Mouse (Mus musculus): Measurements from ENCODE around the gene Gm10563.
"Not testable (repeated sequence)": the region's sequence is repeated elsewhere in the genome, so short reads cannot be mapped to it uniquely, and the experiment has no call there.

The Gm10563 gene

DNA sequence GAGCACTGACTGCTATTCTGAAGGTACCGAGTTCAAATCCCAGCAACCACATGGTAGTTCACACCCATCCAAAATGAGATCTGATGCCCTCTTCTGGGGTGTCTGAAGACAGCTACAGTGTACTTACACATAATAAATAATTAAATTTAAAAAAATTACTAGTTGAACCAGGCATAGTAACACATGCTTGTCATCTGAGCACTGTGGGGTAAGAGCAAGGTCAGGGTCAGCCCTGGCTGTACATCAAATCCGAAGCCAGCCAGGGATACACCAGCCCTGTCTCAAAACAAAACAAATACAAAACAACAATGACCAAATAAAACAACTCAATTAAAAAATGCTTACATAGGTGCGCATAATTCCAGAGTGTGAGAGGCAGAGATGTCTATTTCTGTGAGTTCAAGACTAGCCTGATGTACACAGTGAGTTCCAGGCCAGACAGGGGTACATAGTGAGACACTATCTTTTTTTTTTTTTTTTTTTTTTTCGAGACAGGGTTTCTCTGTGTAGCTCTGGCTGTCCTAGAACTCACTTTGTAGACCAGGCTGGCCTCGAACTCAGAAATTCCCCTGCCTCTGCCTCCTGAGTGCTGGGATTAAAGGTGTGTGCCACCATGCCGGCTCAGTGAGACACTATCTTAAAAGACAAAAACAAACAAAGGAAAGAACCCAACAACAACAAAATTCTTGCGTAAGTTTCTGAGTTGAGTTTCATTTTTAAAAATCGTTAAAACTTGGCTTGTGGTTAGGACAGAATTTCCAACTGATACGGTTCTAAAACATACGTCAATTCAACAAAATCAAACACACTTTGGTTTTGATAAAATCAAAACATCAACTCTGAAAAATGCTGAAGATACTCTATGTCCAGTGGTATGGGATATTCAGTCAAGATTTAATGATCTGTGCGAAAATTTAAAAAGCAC, 45.0 kb downstream of the Gm10563 start:
- DNase-seq (ENCODE audit: low read depth, low spot score): no peak

- DNase-seq (ENCODE audit: low read depth, low spot score): no peak
Measured at GRCm38 (mm10) chr4:155598536-155598935, 46.7 kb downstream of the Gm10563 start.

GRCm38 (mm10) chr4:155596606-155597005, 48.6 kb downstream of the Gm10563 start:
- DNase-seq (ENCODE audit: low read depth, low spot score): no peak

DNA sequence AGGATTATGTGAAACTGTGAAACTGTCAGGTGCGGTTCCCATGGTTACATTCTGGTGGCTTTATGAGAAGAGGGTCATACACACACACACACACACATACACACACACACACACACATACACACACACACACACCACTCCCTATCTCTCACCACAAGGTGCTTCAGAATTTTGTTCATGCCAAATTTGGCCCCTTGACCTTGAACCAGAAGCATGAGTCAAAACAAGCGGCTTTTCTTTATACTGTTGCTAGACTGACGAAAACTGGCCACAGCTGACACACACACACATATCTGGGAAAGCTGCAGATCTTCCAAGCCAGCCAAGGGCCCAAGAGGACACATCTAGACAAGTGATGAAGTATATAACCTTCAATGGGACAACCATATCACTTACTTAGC, 49.4 kb downstream of the Gm10563 start:
- DNase-seq (ENCODE audit: low read depth, low spot score): no peak

GRCm38 (mm10) chr4:155593780-155594179, 51.4 kb downstream of the Gm10563 start:
- no peak for DNase-seq (ENCODE audit: low read depth, low spot score)

GRCm38 (mm10) chr4:155591012-155591719, 54.0 kb downstream of the Gm10563 start:
- DNase-seq (ENCODE audit: low read depth, low spot score): no peak

DNA sequence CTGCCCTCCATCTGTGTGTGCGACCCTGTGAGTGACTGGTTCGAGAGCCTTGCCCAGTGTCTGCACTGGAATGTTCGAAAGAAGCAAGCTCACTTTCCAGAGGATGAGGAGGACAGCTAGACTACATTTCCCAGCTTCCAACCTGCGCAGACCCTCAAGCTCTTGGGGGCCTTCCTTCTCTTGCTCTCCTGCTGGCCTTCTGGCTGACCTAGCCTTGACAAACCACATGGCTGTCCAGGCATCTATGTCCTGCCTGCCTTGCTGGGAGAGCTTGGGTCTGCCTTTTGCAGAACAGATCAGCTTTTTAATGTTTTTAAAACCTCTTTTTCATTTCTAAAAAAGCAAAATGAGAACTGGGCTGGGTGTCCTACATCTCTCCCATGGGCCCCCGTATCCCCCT, 55.9 kb downstream of the Gm10563 start:
- no peak for DNase-seq (ENCODE audit: low read depth, low spot score)

DNA sequence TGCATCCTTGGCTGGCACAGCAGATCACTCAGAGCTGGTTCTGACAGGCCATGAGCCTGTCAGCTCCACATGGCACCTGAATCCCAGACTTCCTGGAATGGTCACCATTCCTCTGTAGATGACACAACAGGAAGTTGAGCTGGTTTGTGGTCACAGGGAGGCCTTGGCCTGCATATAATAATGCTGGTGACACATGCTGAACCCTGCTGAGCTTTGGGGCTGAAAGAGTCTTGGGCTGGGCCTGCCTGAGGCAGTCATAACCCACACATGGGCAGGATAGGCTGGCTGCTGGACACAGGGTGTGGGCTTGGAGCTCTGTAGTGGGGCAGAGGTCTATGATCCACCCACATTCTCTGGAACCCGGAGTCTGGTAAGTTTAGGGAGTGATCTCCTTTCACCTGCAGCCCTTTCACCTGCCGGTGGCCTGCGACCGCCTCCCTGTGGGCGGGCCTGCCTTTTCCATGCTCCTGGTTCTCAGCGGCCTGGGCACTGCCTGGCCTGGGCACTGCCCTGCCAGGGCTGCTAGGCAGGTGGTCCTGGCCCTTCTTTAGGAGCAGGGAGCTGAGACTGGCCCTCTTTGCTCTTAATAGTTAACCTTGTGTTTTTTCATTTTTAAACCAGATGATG, 62.8 kb downstream of the Gm10563 start:
- DNase-seq (ENCODE audit: low read depth, low spot score): no peak

DNA sequence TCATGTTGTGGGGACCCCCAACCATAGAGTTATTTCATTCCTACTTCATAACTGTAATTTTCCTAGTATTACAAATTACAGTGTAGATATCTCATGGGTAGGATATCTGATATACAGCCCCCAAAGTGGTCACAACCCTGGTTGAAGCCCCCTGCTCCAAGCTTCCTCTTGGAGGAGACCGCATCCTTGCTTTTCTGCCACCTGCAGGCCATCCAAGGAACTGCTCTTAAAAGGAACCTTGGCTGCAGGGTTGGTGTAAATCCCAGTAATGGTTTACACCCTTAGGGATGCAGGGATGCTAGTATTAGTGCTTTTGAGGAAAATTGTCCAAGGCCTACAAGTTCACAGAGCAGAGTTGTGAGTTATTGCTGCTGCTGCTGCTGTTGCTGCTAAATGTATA, 64.8 kb downstream of the Gm10563 start:
- peak; percentile 63 for DNase-seq (ENCODE audit: low read depth, low spot score)

GRCm38 (mm10) chr4:155578336-155579125, 66.7 kb downstream of the Gm10563 start:
- DNase-seq (ENCODE audit: low read depth, low spot score): no peak

DNA sequence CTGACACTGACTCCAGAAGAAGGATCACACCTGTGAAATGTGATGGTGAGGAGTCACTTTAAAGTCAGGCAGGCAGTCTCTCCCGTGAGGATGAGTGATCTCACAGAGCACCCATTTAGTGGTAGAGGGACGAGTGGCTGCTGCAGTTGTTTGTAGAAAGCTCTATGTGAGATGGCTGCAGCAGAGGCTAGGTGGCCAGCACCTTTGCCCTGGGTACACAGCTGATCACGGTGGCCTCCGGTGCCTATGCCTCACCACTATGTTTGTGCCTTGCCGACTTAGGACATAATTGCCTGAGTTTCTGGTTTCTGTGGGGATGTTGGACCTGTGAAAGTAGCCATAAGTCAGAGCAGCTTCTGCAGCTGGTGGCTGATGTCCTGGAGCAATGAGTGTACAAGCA, 67.5 kb downstream of the Gm10563 start:
- DNase-seq (ENCODE audit: low read depth, low spot score): no peak

DNA sequence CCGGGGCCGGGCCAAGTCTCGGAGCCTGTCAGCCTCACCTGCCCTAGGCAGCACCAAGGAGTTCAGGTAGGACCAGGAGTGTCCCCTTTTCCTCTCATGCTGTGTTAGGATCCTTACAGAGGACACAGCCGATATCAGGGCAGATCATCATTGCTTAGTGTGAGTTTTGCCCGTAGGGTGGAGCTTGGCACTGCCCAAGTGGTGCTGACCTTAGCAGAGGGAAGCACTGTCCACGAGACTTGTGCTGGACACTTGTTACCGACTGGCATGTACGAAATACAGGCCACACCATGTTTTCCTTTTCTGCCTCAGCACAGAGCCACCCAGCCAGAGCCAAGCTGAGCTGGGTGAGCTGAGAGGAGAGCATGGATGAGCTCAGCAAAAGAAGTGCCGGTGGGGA, 68.1 kb downstream of the Gm10563 start:
- no peak for DNase-seq (ENCODE audit: low read depth, low spot score)

- no peak for DNase-seq (ENCODE audit: low read depth, low spot score)
Measured at GRCm38 (mm10) chr4:155575521-155575920, 69.7 kb downstream of the Gm10563 start.

GRCm38 (mm10) chr4:155574931-155575330, 70.3 kb downstream of the Gm10563 start:
- peak; percentile 52 for DNase-seq (ENCODE audit: low read depth, low spot score)

GRCm38 (mm10) chr4:155573876-155574275, 71.3 kb downstream of the Gm10563 start:
- no peak for DNase-seq (ENCODE audit: low read depth, low spot score)

DNA sequence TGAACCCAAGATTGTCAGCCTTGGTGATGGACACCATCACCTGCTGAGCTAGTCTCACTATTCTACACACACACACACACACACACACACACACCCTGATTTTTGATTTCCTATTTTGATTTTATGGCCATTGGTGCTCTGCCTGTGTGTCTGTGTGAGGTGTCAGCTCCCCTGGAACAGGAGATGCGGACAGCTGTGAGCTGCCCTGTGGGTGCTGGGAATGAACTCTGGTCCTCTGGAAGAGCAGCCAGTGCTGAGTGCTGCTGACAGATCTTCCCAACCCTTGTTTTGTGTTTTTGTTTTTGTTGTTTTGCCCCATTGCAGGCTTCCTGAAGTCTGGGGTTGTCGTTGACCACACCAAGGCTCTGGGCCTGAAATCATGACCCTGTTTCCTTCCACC, 72.1 kb downstream of the Gm10563 start:
- DNase-seq (ENCODE audit: low read depth, low spot score): no peak

GRCm38 (mm10) chr4:155571442-155571841, 73.8 kb downstream of the Gm10563 start:
- no peak for DNase-seq (ENCODE audit: low read depth, low spot score)

GRCm38 (mm10) chr4:155570315-155570714, 74.9 kb downstream of the Gm10563 start:
- not testable (repeated sequence) for DNase-seq (ENCODE audit: low read depth, low spot score)

DNA sequence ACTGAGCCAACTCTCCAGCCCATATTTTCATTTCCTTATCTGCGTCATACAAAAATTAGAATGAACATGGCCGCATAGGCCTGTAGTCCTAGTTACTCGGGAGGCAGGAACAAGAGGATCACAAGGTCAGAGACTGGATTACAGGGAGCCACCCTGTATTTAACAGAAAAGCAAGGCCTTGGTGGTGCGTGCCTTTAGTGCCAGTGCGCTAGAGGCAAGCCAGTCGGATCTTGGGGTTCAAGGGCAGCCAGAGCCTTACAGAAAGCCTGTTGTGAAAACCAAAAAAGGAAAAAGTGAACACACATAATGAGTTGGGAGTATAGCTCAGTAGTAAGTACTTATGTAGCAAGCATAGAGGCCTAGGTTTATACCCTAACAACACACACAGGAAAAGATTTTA, 75.4 kb downstream of the Gm10563 start:
- no peak for DNase-seq (ENCODE audit: low read depth, low spot score)

DNA sequence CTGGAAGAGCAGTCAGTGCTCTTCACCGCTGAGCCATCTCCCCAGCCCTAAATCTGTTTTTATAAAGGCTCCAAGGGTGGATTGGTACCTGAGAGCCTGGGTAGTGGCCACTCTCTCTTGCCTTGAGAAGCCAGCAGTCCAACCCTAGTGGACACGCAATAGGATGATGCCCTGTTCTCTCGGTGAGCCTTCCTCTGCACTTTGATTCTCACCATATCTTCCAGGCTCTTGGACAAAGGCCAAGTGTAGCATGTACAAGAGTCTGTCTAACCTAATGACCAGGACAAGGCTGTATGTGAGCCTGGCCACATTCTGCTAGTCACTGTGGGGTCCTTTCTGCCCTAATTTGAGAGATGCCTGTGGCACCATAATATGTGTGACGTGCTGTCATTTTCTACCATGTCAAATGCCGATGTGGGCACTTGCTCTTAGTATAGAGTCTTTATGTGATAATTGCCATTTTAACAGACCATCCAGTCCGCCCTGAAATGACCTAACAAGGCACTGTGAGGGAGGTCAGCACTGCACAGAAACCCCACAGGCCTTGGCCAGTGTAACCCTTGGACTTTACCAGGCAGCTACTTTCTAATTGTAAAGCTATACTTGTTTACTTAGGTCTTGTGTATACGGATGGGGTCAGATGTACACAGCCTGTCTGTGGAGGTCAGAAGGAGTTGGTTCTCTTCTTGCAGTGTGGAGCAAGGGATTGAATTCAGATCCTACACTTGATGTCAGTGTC, 76.4 kb downstream of the Gm10563 start:
- no peak for DNase-seq (ENCODE audit: low read depth, low spot score)

GRCm38 (mm10) chr4:155568170-155568569, 77.0 kb downstream of the Gm10563 start:
- DNase-seq (ENCODE audit: low read depth, low spot score): peak; percentile 58
